Mouse (Mus musculus): Measurements from ENCODE around the gene Kng2.

GRCm38 (mm10) chr16:22963293-22963692, 66.0 kb downstream of the Kng2 start:
- TF ChIP-seq POLR2A (IDR thresholded peaks at IDR 0.05; ENCODE audit: insufficient read depth, low read depth, low read length) = no peak
- no peak for TF ChIP-seq CTCF (IDR thresholded peaks at IDR 0.05; ENCODE audit: insufficient read depth, low read depth, low read length)

Data from olfactory bulb, adult 2 months (tissue).